Mouse (Mus musculus) midbrain, embryonic 16.5 days (tissue): ENCODE data around the gene Myh7. TPM values are rescaled to one million over a fixed set of nuclear protein-coding genes. Genes with fewer than 3 reads are reported as not detected.

Experiments used
- ATAC-seq: fragments of 200-750 bp; cut with Nextera tagmentation; 2 replicates; pipeline ENCODE4 v1.8.0; 2017; ENCODE audit warnings: moderate TSS enrichment
- H3K27ac ChIP-seq: fragments of 300-500 bp; sonication (generic); 2 replicates; pipeline ENCODE4 v1.5.1; 2014; ENCODE audit warnings: mild to moderate bottlenecking, low read length, mixed read lengths
- H3K27me3 ChIP-seq: fragments of 300-500 bp; sonication (generic); 2 replicates; pipeline ENCODE4 v1.6.1; 2014; ENCODE audit warnings: low read depth, low read length, mixed read lengths; ENCODE audit not compliant: control insufficient read depth, insufficient read depth
- H3K36me3 ChIP-seq: fragments of 300-500 bp; sonication (generic); 2 replicates; pipeline ENCODE4 v1.6.1; 2014; ENCODE audit warnings: mild to moderate bottlenecking, low read length, moderate library complexity, mixed read lengths; ENCODE audit not compliant: control insufficient read depth, insufficient read depth
- H3K4me1 ChIP-seq: fragments of 300-500 bp; sonication (generic); 2 replicates; pipeline ENCODE4 v1.6.1; 2014; ENCODE audit warnings: mild to moderate bottlenecking, low read length, mixed read lengths; ENCODE audit not compliant: control insufficient read depth, insufficient read depth
- H3K4me2 ChIP-seq: fragments of 300-500 bp; sonication (generic); 2 replicates; pipeline ENCODE4 v1.6.1; 2014; ENCODE audit warnings: mild to moderate bottlenecking, low read length, mixed read lengths
- H3K4me3 ChIP-seq: fragments of 300-500 bp; sonication (generic); 2 replicates; pipeline ENCODE4 v1.5.1; 2014; ENCODE audit warnings: low read depth, mild to moderate bottlenecking, low read length, moderate library complexity, mixed read lengths
- H3K9ac ChIP-seq: fragments of 300-500 bp; sonication (generic); 2 replicates; pipeline ENCODE4 v1.6.1; 2014; ENCODE audit warnings: low read depth, low read length, mixed read lengths
- H3K9me3 ChIP-seq: fragments of 300-500 bp; sonication (generic); replicated peaks from 2 replicates; pipeline ENCODE4 v1.6.1; 2014; ENCODE audit warnings: mild to moderate bottlenecking, low read length, mixed read lengths; ENCODE audit not compliant: control insufficient read depth, poor library complexity, severe bottlenecking
- WGBS: fragments of 180-500 bp; shearing (Covaris S2); extraction: QIAGEN DNeasy Blood & Tissue Kit; methylation state at CpG from one replicate; pipeline ENCODE4 v1.1.7; 2014; 5-methylcytosine and 5-hydroxymethylcytosine counted together
- polyA plus RNA-seq: library from polyadenylated mRNA; unstranded; fragments of >200 nt; fragmentation: Nextera tagmentation; extraction: Ambion mirVana; gene quantifications from 2 replicates; pipeline ENCODE4 v1.2.1, GENCODE M21; 2015

The Myh7 gene
- polyA plus RNA-seq, 1 experiment from 2014 or later: 7.7 TPM

DNA sequence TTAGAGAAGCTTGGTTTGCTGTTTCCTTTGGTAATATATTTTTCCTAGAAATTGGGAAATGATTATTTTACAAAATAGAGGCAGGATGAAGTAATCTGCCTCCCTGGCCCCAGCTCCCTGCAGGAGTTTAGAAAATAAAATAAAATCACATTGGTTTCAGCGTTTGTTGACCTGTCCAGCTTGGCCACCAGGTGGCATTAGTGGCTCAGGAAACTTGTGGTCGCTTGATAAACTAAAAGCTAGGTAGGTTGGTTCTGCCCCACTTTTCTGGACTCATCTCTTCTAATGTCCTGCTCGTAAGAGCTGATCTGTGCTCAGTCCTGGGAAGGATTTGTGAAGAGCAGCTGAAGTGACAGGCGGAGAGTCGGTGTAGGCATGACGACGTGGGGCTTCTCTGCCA lies 29.8 kb upstream of the Myh7 start:
- Histone ChIP-seq H3K4me1 (peaks cover 22% of the 10 kb centered on the region), H3K9me3 (no peaks in the 10 kb centered on the region), H3K36me3 (peaks cover 16% of the 10 kb centered on the region), H3K27ac (no peak overlapping the region), H3K4me2 (no peak overlapping the region), H3K4me3 (no peak overlapping the region), H3K27me3 (no peaks in the 10 kb centered on the region), H3K9ac (no peak overlapping the region)
- 56% methylated on average over 7 of the region's 7 CpGs for WGBS
- 0 out of 2 replicates have a peak, but pooled peaks have one; percentile 3 for ATAC-seq

DNA sequence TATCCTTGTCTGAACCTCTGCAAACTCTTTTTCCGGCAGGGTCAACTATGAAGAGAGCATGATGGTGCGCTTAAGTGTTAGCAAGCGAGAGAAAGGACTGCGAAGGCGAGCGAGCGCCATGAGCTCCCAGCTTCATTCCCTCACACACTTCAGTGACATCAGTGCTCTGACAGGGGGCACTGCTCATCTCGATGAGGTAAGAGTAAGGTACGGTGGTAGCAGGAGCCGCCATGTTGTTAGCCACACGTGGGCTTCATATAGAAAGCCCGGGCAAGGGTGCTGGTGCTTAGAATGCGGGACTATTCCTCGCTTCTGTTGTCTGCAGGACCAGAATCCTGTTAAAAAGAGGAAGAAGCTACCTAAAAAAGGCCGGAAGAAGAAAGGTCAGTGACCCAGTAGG lies 28.6 kb upstream of the Myh7 start:
- Histone ChIP-seq H3K4me3 (no peak overlapping the region), H3K9ac (no peak overlapping the region), H3K27ac (no peak overlapping the region), H3K27me3 (no peaks in the 10 kb centered on the region), H3K4me2 (no peak overlapping the region), H3K9me3 (no peaks in the 10 kb centered on the region), H3K4me1 (peaks cover 10% of the 10 kb centered on the region), H3K36me3 (peaks cover 16% of the 10 kb centered on the region)
- no peak for ATAC-seq
- 95% methylated on average over 15 of the region's 15 CpGs for WGBS

GRCm38 (mm10) chr14:55020394-55020793 lies 26.0 kb upstream of the Myh7 start:
- ATAC-seq: no peak
- Histone ChIP-seq H3K27ac (no peak overlapping the region), H3K36me3 (peaks cover 16% of the 10 kb centered on the region), H3K27me3 (no peaks in the 10 kb centered on the region), H3K9me3 (no peaks in the 10 kb centered on the region), H3K9ac (no peak overlapping the region), H3K4me2 (no peak overlapping the region), H3K4me3 (no peak overlapping the region), H3K4me1 (no peaks in the 10 kb centered on the region)
- 32% methylated on average over 9 of the region's 9 CpGs for WGBS

GRCm38 (mm10) chr14:55016876-55017275 lies 22.4 kb upstream of the Myh7 start:
- Histone ChIP-seq H3K4me2 (no peak overlapping the region), H3K9me3 (no peaks in the 10 kb centered on the region), H3K27ac (no peak overlapping the region), H3K9ac (no peak overlapping the region), H3K4me3 (no peak overlapping the region), H3K27me3 (no peaks in the 10 kb centered on the region), H3K4me1 (peaks cover 3% of the 10 kb centered on the region; the same call in 1 of the 2 replicates), H3K36me3 (peaks cover 5% of the 10 kb centered on the region)
- WGBS: 94% methylated on average over 16 of the region's 16 CpGs
- ATAC-seq: no peak

DNA sequence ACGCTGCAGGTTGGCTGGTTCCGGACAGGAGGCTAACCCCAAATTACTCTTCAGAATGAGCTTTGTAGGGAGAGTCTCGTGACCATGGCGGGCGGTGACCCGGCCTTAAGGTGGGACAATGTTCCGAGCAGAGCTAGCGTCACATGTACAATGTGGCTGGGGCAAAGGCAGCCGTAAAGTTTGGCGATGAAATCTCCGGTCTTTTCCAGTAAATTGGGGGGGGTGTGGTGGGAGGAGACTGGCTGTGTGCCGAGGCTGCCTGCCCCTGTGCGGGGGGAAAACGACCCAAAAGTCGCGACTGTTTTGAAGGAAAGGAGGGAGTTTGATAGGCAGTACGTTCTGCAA lies 21.3 kb upstream of the Myh7 start:
- Histone ChIP-seq H3K4me1 (peaks cover 3% of the 10 kb centered on the region; the same call in 1 of the 2 replicates), H3K36me3 (no peaks in the 10 kb centered on the region; the same call in 1 of the 2 replicates), H3K27ac (peak overlapping the region; percentile 56), H3K9me3 (no peaks in the 10 kb centered on the region), H3K4me3 (peak overlapping the region; percentile 74), H3K27me3 (no peaks in the 10 kb centered on the region), H3K9ac (peak overlapping the region; percentile 69), H3K4me2 (peak overlapping the region; percentile 93)
- 0% methylated on average over 17 of the region's 17 CpGs for WGBS
- ATAC-seq: no peak

DNA sequence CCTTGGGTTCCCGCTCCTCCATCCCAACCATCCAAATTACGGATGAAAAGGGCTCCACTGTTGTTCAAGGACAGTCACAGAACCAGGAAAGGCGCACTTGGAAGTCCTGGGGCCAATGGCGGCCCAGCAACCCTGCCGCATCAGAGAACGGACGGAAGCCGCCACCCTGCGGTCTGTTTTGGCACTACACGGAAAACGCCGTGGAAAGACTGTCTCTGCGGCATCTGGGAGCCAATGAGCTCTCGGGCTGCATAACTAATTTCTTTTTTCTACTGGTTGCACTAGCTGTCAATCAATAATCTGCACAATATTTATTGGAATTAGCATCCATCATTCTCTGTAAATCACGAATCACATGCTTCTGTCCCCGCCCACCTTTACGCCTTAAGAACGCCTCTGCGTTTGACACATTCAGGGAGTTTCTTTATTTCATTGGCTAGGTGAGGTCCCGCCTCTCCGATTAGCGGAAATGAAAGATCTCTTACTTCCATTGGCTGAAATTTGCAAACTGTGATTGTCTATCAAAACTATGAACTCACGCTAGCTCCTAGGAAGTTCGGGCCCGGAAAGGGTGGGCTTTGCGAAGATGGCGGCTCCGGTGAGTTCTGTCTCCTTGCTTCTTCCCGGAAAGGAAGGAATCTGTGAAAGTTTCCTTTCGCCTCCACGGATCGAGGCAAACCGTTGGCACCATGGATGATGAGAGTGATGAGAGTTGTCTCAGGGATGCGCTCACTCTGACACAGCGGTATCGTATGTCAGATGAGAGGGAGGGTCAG lies 20.8 kb upstream of the Myh7 start, which contains the start of gene Ngdn:
Ngdn (plus strand) TSS at position 464 of the 776 bp plus-strand sequence.
- H3K4me3 ChIP-seq: peak within 1 kb of the TSS; percentile 74
- WGBS: under 1% methylated on average over 36 of the region's 36 CpGs
- no peaks in the 10 kb centered on the region; the same call in 1 of the 2 replicates for H3K36me3 ChIP-seq
- H3K27ac ChIP-seq: peak within 1 kb of the TSS; percentile 95
- H3K4me2 ChIP-seq: peak within 1 kb of the TSS; percentile 93
- no peaks in the 10 kb centered on the region for H3K9me3 ChIP-seq
- peak; percentile 97 for ATAC-seq
- peaks cover 3% of the 10 kb centered on the region; the same call in 1 of the 2 replicates for H3K4me1 ChIP-seq
- no peaks in the 10 kb centered on the region for H3K27me3 ChIP-seq
- peak within 1 kb of the TSS; percentile 74 for H3K9ac ChIP-seq

GRCm38 (mm10) chr14:55014591-55014990 lies 20.2 kb upstream of the Myh7 start:
- H3K4me1 ChIP-seq: peaks cover 3% of the 10 kb centered on the region; the same call in 1 of the 2 replicates
- H3K27ac ChIP-seq: peak overlapping the region; percentile 95
- H3K27me3 ChIP-seq: no peaks in the 10 kb centered on the region
- peak overlapping the region; percentile 74 for H3K4me2 ChIP-seq
- H3K4me3 ChIP-seq: peak overlapping the region; percentile 48
- H3K9me3 ChIP-seq: no peaks in the 10 kb centered on the region
- peak overlapping the region; percentile 74 for H3K9ac ChIP-seq
- peak; percentile 75 for ATAC-seq
- under 1% methylated on average over 27 of the region's 27 CpGs for WGBS
- no peaks in the 10 kb centered on the region; the same call in 1 of the 2 replicates for H3K36me3 ChIP-seq

DNA sequence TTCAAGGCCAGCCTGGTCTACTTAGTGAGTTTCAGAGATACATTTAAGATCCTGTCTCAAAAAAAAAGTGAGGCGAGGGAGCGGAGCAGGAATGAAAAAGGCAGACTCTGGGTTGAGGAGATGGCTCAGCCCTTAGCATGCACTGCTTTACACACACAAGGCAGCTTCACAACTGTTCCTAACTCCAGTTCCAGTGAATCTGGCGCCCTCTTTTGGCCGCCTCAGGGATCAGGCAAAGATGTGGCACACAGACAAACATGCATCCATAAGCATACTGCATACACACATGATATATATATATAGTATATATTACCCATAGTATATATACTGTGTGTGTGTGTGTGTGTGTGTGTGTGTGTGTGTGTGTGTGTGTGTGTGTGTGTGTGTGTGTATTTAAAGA lies 16.7 kb upstream of the Myh7 start:
- no peak overlapping the region for H3K9ac ChIP-seq
- H3K27ac ChIP-seq: no peak overlapping the region
- H3K4me1 ChIP-seq: peaks cover 3% of the 10 kb centered on the region; the same call in 1 of the 2 replicates
- H3K4me2 ChIP-seq: no peak overlapping the region
- no peak for ATAC-seq
- H3K36me3 ChIP-seq: no peaks in the 10 kb centered on the region
- H3K4me3 ChIP-seq: no peak overlapping the region
- H3K9me3 ChIP-seq: no peaks in the 10 kb centered on the region
- 66% methylated on average over 4 of the region's 4 CpGs for WGBS
- H3K27me3 ChIP-seq: no peaks in the 10 kb centered on the region

GRCm38 (mm10) chr14:55008417-55008816 lies 14.0 kb upstream of the Myh7 start:
- H3K36me3 ChIP-seq: no peaks in the 10 kb centered on the region
- H3K4me2 ChIP-seq: no peak overlapping the region
- H3K27me3 ChIP-seq: no peaks in the 10 kb centered on the region
- H3K9ac ChIP-seq: no peak overlapping the region
- WGBS: 79% methylated on average over 8 of the region's 8 CpGs
- no peak for ATAC-seq
- H3K4me3 ChIP-seq: no peak overlapping the region
- no peaks in the 10 kb centered on the region for H3K4me1 ChIP-seq
- no peaks in the 10 kb centered on the region for H3K9me3 ChIP-seq
- H3K27ac ChIP-seq: no peak overlapping the region
